Comparison of ENCODE assay signal across 12 mouse cellular contexts in genomic region chr12:39526535-39527215, GRCm38 (mm10).
"Had no signal": no experiment of that assay in that cellular context is flagged by ENCODE, and none has a peak within 500 bp of the region (broad histone marks: within the 10 kb centered on the region; RNA-seq: fewer than 3 reads in every experiment).

No protein-coding gene starts in this region.

- H3K9ac ChIP-seq: limb, embryonic 13.5 days; liver, embryonic 15.5 days; stomach, embryonic 15.5 days had no signal

- H3K36me3 ChIP-seq: limb, embryonic 13.5 days; liver, embryonic 15.5 days; stomach, embryonic 15.5 days had no signal

- H3K27me3 ChIP-seq: limb, embryonic 13.5 days; liver, embryonic 15.5 days; stomach, embryonic 15.5 days had no signal

- H3K4me2 ChIP-seq: limb, embryonic 13.5 days; liver, embryonic 15.5 days; stomach, embryonic 15.5 days had no signal

- H3K4me3 ChIP-seq: limb, embryonic 13.5 days; liver, embryonic 15.5 days; stomach, embryonic 15.5 days had no signal

- H3K4me1 ChIP-seq: limb, embryonic 13.5 days; liver, embryonic 15.5 days; stomach, embryonic 15.5 days had no signal

- H3K9me3 ChIP-seq: limb, embryonic 13.5 days; liver, embryonic 15.5 days; stomach, embryonic 15.5 days had no signal

- ATAC-seq: lung, postnatal 0 days had no signal

- H3K27ac ChIP-seq: limb, embryonic 13.5 days; liver, embryonic 15.5 days; stomach, embryonic 15.5 days had no signal

- DNase-seq: kidney, adult 8-10 months; kidney, postnatal 25 days; layer of hippocampus, postnatal 36 days; lung, adult 2 months; lung, postnatal 36 days; right cerebral cortex, postnatal 14 days; thymus, adult 2 months; thymus, postnatal 25 days had no signal
